Mouse (Mus musculus): ENCODE measurements around the gene Frmpd1. TPM values are rescaled to one million over a fixed set of nuclear protein-coding genes. Genes with fewer than 3 reads are reported as not detected.
A peak's percentile ranks its signal among the peaks of the same experiment; 100 is the strongest.

The Frmpd1 gene
- polyA plus RNA-seq, 1 experiment from 2014 or later = 0.30 TPM

- H3K27ac ChIP-seq (ENCODE audit: low read length) = no peak overlapping the region
- no peaks in the 10 kb centered on the region for H3K27me3 ChIP-seq (replicated peaks; ENCODE audit: insufficient read depth, low read length)
- no peak for ATAC-seq
- no peak overlapping the region for H3K4me2 ChIP-seq (replicated peaks; ENCODE audit: low read depth, low read length)
- H3K36me3 ChIP-seq (ENCODE audit: insufficient read depth, low read length) = no peaks in the 10 kb centered on the region
- H3K4me3 ChIP-seq (ENCODE audit: low read depth, low read length) = no peak overlapping the region
- no peak overlapping the region for H3K9ac ChIP-seq (replicated peaks; ENCODE audit: low read depth)
- TF ChIP-seq CTCF (IDR thresholded peaks at IDR 0.05) (no peak), EP300 (IDR thresholded peaks at IDR 0.05) (no peak)
- DNase-seq (ENCODE audit: low spot score) = no peak
- H3K9me3 ChIP-seq (ENCODE audit: low read length) = no peaks in the 10 kb centered on the region
- WGBS = 74% methylated on average over 5 of the region's 5 CpGs
- H3K4me1 ChIP-seq (ENCODE audit: insufficient read depth, low read depth, low read length) = no peaks in the 10 kb centered on the region
These were observed 103.2 kb downstream of the Frmpd1 start for GRCm38 (mm10) chr4:45287906-45288305.

- Histone ChIP-seq H3K4me3 (ENCODE audit: low read depth, low read length) (peak within 1 kb of the TSS; percentile 61), H3K36me3 (ENCODE audit: insufficient read depth, low read length) (no peaks in the 10 kb centered on the region), H3K4me2 (replicated peaks; ENCODE audit: low read depth, low read length) (peak within 1 kb of the TSS; percentile 63), H3K9me3 (ENCODE audit: low read length) (no peaks in the 10 kb centered on the region), H3K27me3 (replicated peaks; ENCODE audit: insufficient read depth, low read length) (no peaks in the 10 kb centered on the region), H3K9ac (replicated peaks; ENCODE audit: low read depth) (peak within 1 kb of the TSS; percentile 23), H3K27ac (ENCODE audit: low read length) (no peak within 1 kb of the TSS), H3K4me1 (ENCODE audit: insufficient read depth, low read depth, low read length) (0 out of 2 replicates have a peak, but pooled peaks cover 4% of the 10 kb centered on the region)
- ATAC-seq (peak; percentile 87), DNase-seq (ENCODE audit: low spot score) (peak; percentile 92)
- TF ChIP-seq EP300 (IDR thresholded peaks at IDR 0.05) (no peak), CTCF (IDR thresholded peaks at IDR 0.05) (no peak)
- WGBS = 18% methylated on average over 27 of the region's 27 CpGs
These were observed 112.2 kb downstream of the Frmpd1 start, which contains the start of gene Trmt10b for GRCm38 (mm10) chr4:45296662-45297564. Trmt10b (plus strand) TSS chr4:45297127.

- H3K4me1 ChIP-seq (ENCODE audit: insufficient read depth, low read depth, low read length) = no peaks in the 10 kb centered on the region
- no peak for ATAC-seq
- no peak overlapping the region for H3K4me2 ChIP-seq (replicated peaks; ENCODE audit: low read depth, low read length)
- no peak overlapping the region for H3K9ac ChIP-seq (replicated peaks; ENCODE audit: low read depth)
- H3K36me3 ChIP-seq (ENCODE audit: insufficient read depth, low read length) = peaks cover 12% of the 10 kb centered on the region; the same call in 1 of the 2 replicates
- no peak for TF ChIP-seq EP300 (IDR thresholded peaks at IDR 0.05)
- no peak for TF ChIP-seq CTCF (IDR thresholded peaks at IDR 0.05)
- no peaks in the 10 kb centered on the region for H3K9me3 ChIP-seq (ENCODE audit: low read length)
- 95% methylated on average over 14 of the region's 14 CpGs for WGBS
- DNase-seq (ENCODE audit: low spot score) = no peak
- H3K27ac ChIP-seq (ENCODE audit: low read length) = no peak overlapping the region
- H3K4me3 ChIP-seq (ENCODE audit: low read depth, low read length) = no peak overlapping the region
- H3K27me3 ChIP-seq (replicated peaks; ENCODE audit: insufficient read depth, low read length) = no peaks in the 10 kb centered on the region
These were observed 120.9 kb downstream of the Frmpd1 start for GRCm38 (mm10) chr4:45305536-45305935.

- Histone ChIP-seq H3K4me3 (ENCODE audit: low read depth, low read length) (no peak overlapping the region), H3K27ac (ENCODE audit: low read length) (no peak overlapping the region), H3K27me3 (replicated peaks; ENCODE audit: insufficient read depth, low read length) (no peaks in the 10 kb centered on the region), H3K4me2 (replicated peaks; ENCODE audit: low read depth, low read length) (no peak overlapping the region), H3K36me3 (ENCODE audit: insufficient read depth, low read length) (peaks cover 6% of the 10 kb centered on the region; the same call in 1 of the 2 replicates), H3K4me1 (ENCODE audit: insufficient read depth, low read depth, low read length) (no peaks in the 10 kb centered on the region), H3K9ac (replicated peaks; ENCODE audit: low read depth) (no peak overlapping the region), H3K9me3 (ENCODE audit: low read length) (no peaks in the 10 kb centered on the region)
- ATAC-seq (peak; percentile 16; the same call in 1 of the 2 replicates), DNase-seq (ENCODE audit: low spot score) (peak; percentile 48)
- TF ChIP-seq CTCF (IDR thresholded peaks at IDR 0.05) = peak; percentile 78
- no peak for TF ChIP-seq EP300 (IDR thresholded peaks at IDR 0.05)
- WGBS = 34% methylated on average over 11 of the region's 11 CpGs
These were observed 123.4 kb downstream of the Frmpd1 start for GRCm38 (mm10) chr4:45308046-45308445.

- Histone ChIP-seq H3K4me1 (ENCODE audit: insufficient read depth, low read depth, low read length) (no peaks in the 10 kb centered on the region), H3K36me3 (ENCODE audit: insufficient read depth, low read length) (peaks cover 5% of the 10 kb centered on the region; the same call in 1 of the 2 replicates), H3K4me2 (replicated peaks; ENCODE audit: low read depth, low read length) (no peak overlapping the region), H3K4me3 (ENCODE audit: low read depth, low read length) (no peak overlapping the region), H3K9ac (replicated peaks; ENCODE audit: low read depth) (no peak overlapping the region), H3K9me3 (ENCODE audit: low read length) (no peaks in the 10 kb centered on the region), H3K27ac (ENCODE audit: low read length) (no peak overlapping the region), H3K27me3 (replicated peaks; ENCODE audit: insufficient read depth, low read length) (no peaks in the 10 kb centered on the region)
- no peak for TF ChIP-seq CTCF (IDR thresholded peaks at IDR 0.05)
- no peak for TF ChIP-seq EP300 (IDR thresholded peaks at IDR 0.05)
- WGBS = 82% methylated on average over 6 of the region's 6 CpGs
- DNase-seq (ENCODE audit: low spot score) = no peak
- no peak for ATAC-seq
These were observed 123.9 kb downstream of the Frmpd1 start for GRCm38 (mm10) chr4:45308606-45309005.

GRCm38 (mm10) chr4:45311056-45311455 lies 126.4 kb downstream of the Frmpd1 start:
- Histone ChIP-seq H3K27me3 (replicated peaks; ENCODE audit: insufficient read depth, low read length) (no peaks in the 10 kb centered on the region), H3K4me1 (ENCODE audit: insufficient read depth, low read depth, low read length) (no peaks in the 10 kb centered on the region), H3K4me2 (replicated peaks; ENCODE audit: low read depth, low read length) (no peak overlapping the region), H3K27ac (ENCODE audit: low read length) (no peak overlapping the region), H3K36me3 (ENCODE audit: insufficient read depth, low read length) (peaks cover 10% of the 10 kb centered on the region; the same call in 1 of the 2 replicates), H3K4me3 (ENCODE audit: low read depth, low read length) (no peak overlapping the region), H3K9ac (replicated peaks; ENCODE audit: low read depth) (no peak overlapping the region), H3K9me3 (ENCODE audit: low read length) (no peaks in the 10 kb centered on the region)
- ATAC-seq = no peak
- no peak for TF ChIP-seq CTCF (IDR thresholded peaks at IDR 0.05)
- TF ChIP-seq EP300 (IDR thresholded peaks at IDR 0.05) = no peak
- no peak for DNase-seq (ENCODE audit: low spot score)
- WGBS = 89% methylated on average over 2 of the region's 2 CpGs
